Mouse (Mus musculus) liver, embryonic 15.5 days (tissue): ENCODE measurements around the gene Sncb. TPM values are rescaled to one million over a fixed set of nuclear protein-coding genes. Genes with fewer than 3 reads are reported as not detected.

Source experiments
- ATAC-seq: fragments of 200-750 bp; cut with Nextera tagmentation; 2 replicates; pipeline ENCODE4 v1.8.0; 2017; ENCODE audit warnings: moderate number of reproducible peaks, mild to moderate bottlenecking, moderate library complexity; ENCODE audit not compliant: insufficient read depth
- H3K27ac ChIP-seq: fragments of 300-500 bp; sonication (generic); replicated peaks from 2 replicates; pipeline ENCODE4 v1.5.1; 2015; ENCODE audit warnings: mild to moderate bottlenecking, inconsistent platforms
- H3K27me3 ChIP-seq: fragments of 300-500 bp; sonication (generic); 2 replicates; pipeline ENCODE4 v1.6.1; 2015; ENCODE audit warnings: mild to moderate bottlenecking, inconsistent platforms
- H3K36me3 ChIP-seq: fragments of 300-500 bp; sonication (generic); replicated peaks from 2 replicates; pipeline ENCODE4 v1.6.1; 2015; ENCODE audit warnings: moderate library complexity, mild to moderate bottlenecking, inconsistent platforms
- H3K4me1 ChIP-seq: fragments of 300-500 bp; sonication (generic); replicated peaks from 2 replicates; pipeline ENCODE4 v1.6.1; 2015; ENCODE audit warnings: inconsistent platforms
- H3K4me2 ChIP-seq: fragments of 300-500 bp; sonication (generic); 2 replicates; pipeline ENCODE4 v1.6.1; 2015; ENCODE audit warnings: moderate library complexity, mild to moderate bottlenecking, inconsistent platforms
- H3K4me3 ChIP-seq: fragments of 300-500 bp; sonication (generic); replicated peaks from 2 replicates; pipeline ENCODE4 v1.5.1; 2015; ENCODE audit warnings: mild to moderate bottlenecking, inconsistent platforms
- H3K9ac ChIP-seq: fragments of 300-500 bp; sonication (generic); 2 replicates; pipeline ENCODE4 v1.6.1; 2015; ENCODE audit warnings: moderate library complexity, mild to moderate bottlenecking, inconsistent platforms
- H3K9me3 ChIP-seq: fragments of 300-500 bp; sonication (generic); replicated peaks from 2 replicates; pipeline ENCODE4 v1.6.1; 2016; ENCODE audit warnings: inconsistent platforms
- WGBS: fragments of 180-500 bp; shearing (Covaris S2); methylation state at CpG from one replicate; pipeline ENCODE4 v1.1.7; 2015; ENCODE audit warnings: mixed read lengths; ENCODE audit not compliant: insufficient replicate concordance; 5-methylcytosine and 5-hydroxymethylcytosine counted together
- polyA plus RNA-seq: library from polyadenylated mRNA; unstranded; fragments of >200 nt; fragmentation: Nextera tagmentation; extraction: Ambion mirVana; gene quantifications from 2 replicates; pipeline ENCODE4 v1.2.1, GENCODE M21; 2015

Gene Sncb
- polyA plus RNA-seq, 1 experiment from 2014 or later: not detected

DNA sequence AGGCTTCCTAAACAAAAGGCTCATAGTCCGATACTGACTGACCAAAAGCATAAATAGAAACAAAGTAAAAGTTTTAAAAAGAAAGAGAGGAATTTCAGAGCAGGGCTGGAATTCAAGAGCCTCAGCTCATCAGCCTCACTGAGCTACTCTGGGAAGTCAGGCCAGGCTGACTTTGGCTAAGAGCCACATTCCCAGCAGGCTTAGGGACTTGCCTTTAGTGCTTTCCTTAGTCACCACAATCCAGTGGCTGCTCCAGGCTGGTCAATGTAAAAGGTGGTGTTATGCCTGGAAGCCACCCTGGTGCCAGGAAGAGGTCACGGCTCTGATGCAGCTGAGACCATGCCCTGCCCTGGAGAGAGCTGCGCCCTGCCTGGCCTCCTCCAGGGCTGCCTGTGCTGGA, 14.2 kb upstream of the Sncb start:
- H3K9ac ChIP-seq: no peak overlapping the region
- H3K27ac ChIP-seq: no peak overlapping the region
- H3K4me1 ChIP-seq: no peaks in the 10 kb centered on the region
- no peaks in the 10 kb centered on the region for H3K36me3 ChIP-seq
- WGBS: 68% methylated on average over 3 of the region's 3 CpGs
- no peak overlapping the region for H3K4me2 ChIP-seq
- no peak for ATAC-seq
- no peaks in the 10 kb centered on the region; the same call in 1 of the 2 replicates for H3K27me3 ChIP-seq
- no peaks in the 10 kb centered on the region for H3K9me3 ChIP-seq
- H3K4me3 ChIP-seq: no peak overlapping the region

- Histone ChIP-seq H3K9ac (no peak overlapping the region), H3K4me2 (no peak overlapping the region), H3K27me3 (peaks cover 52% of the 10 kb centered on the region), H3K27ac (no peak overlapping the region), H3K4me1 (0 out of 2 replicates have a peak, but pooled peaks cover 3% of the 10 kb centered on the region), H3K4me3 (no peak overlapping the region), H3K36me3 (no peaks in the 10 kb centered on the region), H3K9me3 (0 out of 2 replicates have a peak, but pooled peaks cover 3% of the 10 kb centered on the region)
- WGBS: 56% methylated on average over 4 of the region's 4 CpGs
- ATAC-seq: no peak
Observed at GRCm38 (mm10) chr13:54767012-54767411, 617 bp upstream of the Sncb start.

- H3K36me3 ChIP-seq: no peaks in the 10 kb centered on the region
- H3K27me3 ChIP-seq: peaks cover 61% of the 10 kb centered on the region
- no peak for ATAC-seq
- peak overlapping the region; percentile 23 for H3K4me2 ChIP-seq
- no peak overlapping the region for H3K9ac ChIP-seq
- H3K4me3 ChIP-seq: 0 out of 2 replicates have a peak overlapping the region, but pooled peaks have one; percentile 6
- no peaks in the 10 kb centered on the region for H3K9me3 ChIP-seq
- 0 out of 2 replicates have a peak, but pooled peaks cover 3% of the 10 kb centered on the region for H3K4me1 ChIP-seq
- 4% methylated on average over 44 of the region's 44 CpGs for WGBS
- no peak overlapping the region for H3K27ac ChIP-seq
Observed at GRCm38 (mm10) chr13:54765281-54766191, 859 bp downstream of the Sncb start.

DNA sequence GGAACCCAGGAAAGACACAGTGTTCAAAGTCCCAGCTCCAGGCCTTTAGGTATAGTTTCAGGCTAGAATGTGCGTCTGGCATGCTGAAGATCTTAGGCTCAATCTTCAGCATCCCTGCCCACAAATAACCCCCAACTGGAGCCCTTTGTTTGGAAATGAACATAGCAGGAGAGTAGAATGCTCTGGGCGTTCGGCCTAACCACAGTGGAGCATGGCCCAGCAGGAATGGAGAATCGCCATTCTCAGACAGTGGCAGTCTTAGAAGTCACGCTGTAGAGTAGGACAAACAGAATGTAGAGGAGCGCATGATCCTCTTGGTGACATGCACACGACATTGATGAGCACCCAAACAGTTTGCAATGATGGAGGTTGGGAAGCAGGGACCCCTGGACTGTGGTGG, 5.5 kb downstream of the Sncb start:
- Histone ChIP-seq H3K4me1 (0 out of 2 replicates have a peak, but pooled peaks cover 9% of the 10 kb centered on the region), H3K9ac (no peak overlapping the region), H3K36me3 (no peaks in the 10 kb centered on the region), H3K4me3 (no peak overlapping the region), H3K9me3 (no peaks in the 10 kb centered on the region), H3K27me3 (peaks cover 89% of the 10 kb centered on the region), H3K27ac (no peak overlapping the region), H3K4me2 (no peak overlapping the region)
- ATAC-seq: no peak
- 55% methylated on average over 7 of the region's 7 CpGs for WGBS

DNA sequence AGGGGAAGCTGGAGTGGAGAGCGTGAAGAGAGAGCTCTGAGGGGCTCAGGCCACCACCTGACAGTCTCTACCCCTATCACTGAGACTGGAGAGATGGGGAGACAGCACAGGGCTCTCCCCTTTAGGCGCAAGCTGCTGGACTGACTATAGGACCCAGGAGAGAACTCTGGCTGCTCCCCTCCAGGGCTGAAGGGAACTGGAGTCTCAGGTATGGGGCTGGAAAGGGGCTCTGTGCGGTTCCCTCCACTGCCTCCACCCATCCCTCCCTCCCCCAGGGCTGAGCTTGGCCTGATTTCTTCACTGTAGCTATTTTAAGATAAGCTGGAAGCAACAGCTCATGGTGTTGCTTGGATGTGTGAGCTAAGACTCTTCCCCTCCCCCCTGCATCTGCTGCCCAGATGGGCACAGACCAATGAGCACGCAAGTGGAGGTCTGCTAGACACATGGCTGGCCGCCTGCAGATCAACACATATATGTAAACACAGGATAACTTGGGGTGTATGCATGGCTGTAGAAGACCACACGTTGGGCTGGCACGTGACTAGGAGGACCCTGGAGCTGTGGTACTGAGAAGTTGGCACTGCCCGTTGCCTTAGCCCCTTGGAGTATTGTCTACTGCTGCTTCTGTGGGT, 6.1 kb downstream of the Sncb start:
- ATAC-seq: no peak
- H3K36me3 ChIP-seq: no peaks in the 10 kb centered on the region
- 0 out of 2 replicates have a peak, but pooled peaks cover 9% of the 10 kb centered on the region for H3K4me1 ChIP-seq
- H3K9me3 ChIP-seq: no peaks in the 10 kb centered on the region
- 37% methylated on average over 8 of the region's 8 CpGs for WGBS
- no peak overlapping the region for H3K9ac ChIP-seq
- H3K27ac ChIP-seq: no peak overlapping the region
- no peak overlapping the region for H3K4me2 ChIP-seq
- no peak overlapping the region for H3K4me3 ChIP-seq
- H3K27me3 ChIP-seq: peaks cover 87% of the 10 kb centered on the region

GRCm38 (mm10) chr13:54759496-54759895, 6.9 kb downstream of the Sncb start:
- Histone ChIP-seq H3K4me1 (0 out of 2 replicates have a peak, but pooled peaks cover 9% of the 10 kb centered on the region), H3K9me3 (no peaks in the 10 kb centered on the region), H3K27ac (no peak overlapping the region), H3K36me3 (no peaks in the 10 kb centered on the region), H3K9ac (no peak overlapping the region), H3K4me3 (no peak overlapping the region), H3K4me2 (no peak overlapping the region), H3K27me3 (peaks cover 82% of the 10 kb centered on the region)
- no peak for ATAC-seq
- WGBS: 18% methylated on average over 7 of the region's 7 CpGs

DNA sequence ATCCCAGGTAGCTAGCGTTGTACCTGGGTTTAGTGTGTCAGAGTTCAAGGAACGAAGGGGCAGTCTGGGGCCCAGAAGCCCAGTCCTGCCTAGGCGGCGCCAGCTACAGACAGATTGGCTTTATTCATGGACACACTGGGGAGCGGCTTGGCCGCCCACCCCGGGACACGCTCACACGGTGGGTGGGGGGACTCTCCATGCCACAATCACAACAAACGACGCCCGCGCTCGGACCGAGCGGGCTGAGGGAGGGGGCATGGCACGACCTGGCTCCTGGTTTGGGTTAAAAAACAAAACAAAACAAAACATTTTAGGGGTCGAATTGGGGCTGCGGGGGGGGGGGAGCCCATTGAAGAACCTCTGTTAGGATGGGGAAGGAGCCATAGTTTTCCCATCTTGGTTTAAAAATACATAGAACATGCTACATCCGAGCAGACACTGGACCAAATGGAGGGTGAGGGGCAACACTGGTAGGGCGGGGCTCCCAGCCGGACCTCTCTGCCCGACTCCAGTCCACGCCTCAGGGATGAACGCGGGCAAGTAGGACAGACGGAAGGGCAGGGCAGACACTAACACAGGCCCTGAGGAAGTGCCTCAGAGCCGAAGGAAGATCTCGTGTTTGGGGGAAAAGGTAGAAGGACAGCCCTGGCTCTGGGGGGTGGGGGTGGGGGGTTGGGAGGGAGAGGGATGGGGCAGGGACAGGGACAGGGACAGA, 7.5 kb downstream of the Sncb start:
- peak overlapping the region; percentile 50 for H3K4me2 ChIP-seq
- no peak overlapping the region for H3K4me3 ChIP-seq
- peaks cover 79% of the 10 kb centered on the region for H3K27me3 ChIP-seq
- H3K27ac ChIP-seq: no peak overlapping the region
- no peaks in the 10 kb centered on the region for H3K36me3 ChIP-seq
- 0 out of 2 replicates have a peak, but pooled peaks cover 9% of the 10 kb centered on the region for H3K4me1 ChIP-seq
- ATAC-seq: no peak
- no peaks in the 10 kb centered on the region for H3K9me3 ChIP-seq
- no peak overlapping the region for H3K9ac ChIP-seq
- WGBS: 3% methylated on average over 29 of the region's 29 CpGs

- peak; percentile 65 for ATAC-seq
- H3K36me3 ChIP-seq: no peaks in the 10 kb centered on the region
- H3K4me3 ChIP-seq: peak overlapping the region; percentile 33
- under 1% methylated on average over 43 of the region's 43 CpGs for WGBS
- 0 out of 2 replicates have a peak, but pooled peaks cover 9% of the 10 kb centered on the region for H3K4me1 ChIP-seq
- H3K27me3 ChIP-seq: peaks cover 79% of the 10 kb centered on the region
- peak overlapping the region; percentile 50 for H3K4me2 ChIP-seq
- no peak overlapping the region for H3K27ac ChIP-seq
- no peaks in the 10 kb centered on the region for H3K9me3 ChIP-seq
- no peak overlapping the region for H3K9ac ChIP-seq
Observed at GRCm38 (mm10) chr13:54758045-54758755, 8.2 kb downstream of the Sncb start.

DNA sequence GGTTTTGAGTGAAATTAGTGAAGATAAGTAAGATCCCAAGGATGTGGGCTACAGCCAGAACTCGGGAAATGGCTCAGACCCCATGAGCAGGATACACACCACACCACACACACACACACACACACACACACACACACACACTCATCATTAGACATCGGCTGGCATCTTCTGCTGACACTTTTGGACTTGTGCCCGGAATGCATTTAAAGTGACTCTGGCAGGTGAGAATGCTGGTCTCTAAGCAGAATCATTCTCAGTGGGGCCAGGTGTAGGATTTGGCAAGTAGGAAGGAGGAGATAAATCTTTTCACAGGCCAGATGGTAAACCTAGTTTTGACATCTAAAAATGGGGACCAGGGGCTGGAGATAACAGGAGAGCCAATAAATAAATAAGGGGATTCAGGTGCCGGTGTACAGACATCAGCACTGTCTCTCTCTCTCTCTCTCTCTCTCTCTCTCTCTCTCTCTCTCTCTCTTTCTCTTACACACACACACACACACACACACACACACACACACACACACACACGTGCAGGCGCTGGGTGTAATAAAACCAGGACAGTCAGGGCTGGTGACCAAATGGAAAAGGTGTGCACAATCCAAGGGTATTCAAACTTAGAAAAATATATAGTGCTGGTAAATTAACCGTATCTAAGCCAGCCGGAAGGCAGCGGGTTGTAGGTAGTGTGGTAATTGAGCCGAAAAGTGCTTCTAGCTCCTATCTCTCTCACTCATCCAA, 9.1 kb downstream of the Sncb start:
- Histone ChIP-seq H3K27me3 (peaks cover 70% of the 10 kb centered on the region), H3K4me2 (peak overlapping the region; percentile 50; the same call in 1 of the 2 replicates), H3K4me1 (0 out of 2 replicates have a peak, but pooled peaks cover 9% of the 10 kb centered on the region), H3K9ac (no peak overlapping the region), H3K9me3 (no peaks in the 10 kb centered on the region), H3K36me3 (no peaks in the 10 kb centered on the region), H3K4me3 (no peak overlapping the region), H3K27ac (no peak overlapping the region)
- 45% methylated on average over 10 of the region's 10 CpGs for WGBS
- ATAC-seq: no peak

GRCm38 (mm10) chr13:54756156-54756712, 10.2 kb downstream of the Sncb start:
- Histone ChIP-seq H3K9ac (no peak overlapping the region), H3K27ac (no peak overlapping the region), H3K4me2 (no peak overlapping the region), H3K4me1 (0 out of 2 replicates have a peak, but pooled peaks cover 9% of the 10 kb centered on the region), H3K9me3 (no peaks in the 10 kb centered on the region), H3K4me3 (no peak overlapping the region), H3K27me3 (peaks cover 74% of the 10 kb centered on the region), H3K36me3 (no peaks in the 10 kb centered on the region)
- 60% methylated on average over 8 of the region's 8 CpGs for WGBS
- no peak for ATAC-seq
